Mouse (Mus musculus): ENCODE data around the gene Dph5.

- TF ChIP-seq GATA1 (IDR thresholded peaks at IDR 0.05; ENCODE audit: low read length): no peak
- no peak for TF ChIP-seq TAL1 (IDR thresholded peaks at IDR 0.05; ENCODE audit: low read length)
Measured at GRCm38 (mm10) chr3:115963597-115963996, 76.0 kb downstream of the Dph5 start.

All from erythroblast, embryonic 14.5 days (primary cell).